Mouse (Mus musculus): ENCODE data around the gene Gm2035. TPM values are rescaled to one million over a fixed set of nuclear protein-coding genes. Genes with fewer than 3 reads are reported as not detected.
"Not testable (repeated sequence)": the region's sequence is repeated elsewhere in the genome, so short reads cannot be mapped to it uniquely, and the experiment has no call there.

The Gm2035 gene
- not detected in 2 replicates for polyA plus RNA-seq (2014; fragmentation: Nextera tagmentation; extraction: Ambion mirVana)

- WGBS: 86% methylated on average over 2 of the region's 2 CpGs
Measured at GRCm38 (mm10) chr12:87919721-87920120, at the start of gene Gm2035. Gene Gm2035, minus strand, starts transcription at chr12:87919857.

GRCm38 (mm10) chr12:87953780-87954179 lies 34.1 kb upstream of the Gm2035 start, which contains the start of gene Gm2042:
Gene Gm2042, plus strand, starts transcription at chr12:87954080.
- H3K27me3 ChIP-seq (ENCODE audit: control insufficient read depth, insufficient read depth, low read length); H3K9me3 ChIP-seq (ENCODE audit: control insufficient read depth, low read length); H3K4me2 ChIP-seq (ENCODE audit: low read depth, severe bottlenecking); H3K4me1 ChIP-seq (ENCODE audit: control insufficient read depth, insufficient read depth, low read length); H3K4me3 ChIP-seq (ENCODE audit: low read depth, low read length); H3K9ac ChIP-seq (ENCODE audit: low read length); H3K27ac ChIP-seq (replicated peaks; ENCODE audit: low read depth, low read length); DNase-seq (ENCODE audit: low spot score); H3K36me3 ChIP-seq (ENCODE audit: control insufficient read depth, insufficient read depth, low read length); ATAC-seq (ENCODE audit: insufficient number of reproducible peaks, low FRiP score, low TSS enrichment, low read depth): not testable (repeated sequence)
- 74% methylated on average over 2 of the region's 2 CpGs for WGBS

More at GRCm38 (mm10) chr12:87919721-87920120, at the start of gene Gm2035:
- not testable (repeated sequence) for H3K4me2 ChIP-seq (ENCODE audit: low read depth, severe bottlenecking); H3K4me1 ChIP-seq (ENCODE audit: control insufficient read depth, insufficient read depth, low read length); DNase-seq (ENCODE audit: low spot score); ATAC-seq (ENCODE audit: insufficient number of reproducible peaks, low FRiP score, low TSS enrichment, low read depth); H3K27ac ChIP-seq (replicated peaks; ENCODE audit: low read depth, low read length); H3K9ac ChIP-seq (ENCODE audit: low read length); H3K4me3 ChIP-seq (ENCODE audit: low read depth, low read length); H3K36me3 ChIP-seq (ENCODE audit: control insufficient read depth, insufficient read depth, low read length); H3K27me3 ChIP-seq (ENCODE audit: control insufficient read depth, insufficient read depth, low read length); H3K9me3 ChIP-seq (ENCODE audit: control insufficient read depth, low read length)

GRCm38 (mm10) chr12:87895070-87895469 lies 24.6 kb downstream of the Gm2035 start, which contains the start of gene Gm2022:
Gene Gm2022, plus strand, starts transcription at chr12:87895370.
- WGBS: 100% methylated on average over 1 of the region's 1 CpGs
- H3K4me2 ChIP-seq (ENCODE audit: low read depth, severe bottlenecking); H3K27me3 ChIP-seq (ENCODE audit: control insufficient read depth, insufficient read depth, low read length); H3K9ac ChIP-seq (ENCODE audit: low read length); H3K9me3 ChIP-seq (ENCODE audit: control insufficient read depth, low read length); H3K4me1 ChIP-seq (ENCODE audit: control insufficient read depth, insufficient read depth, low read length); DNase-seq (ENCODE audit: low spot score); H3K4me3 ChIP-seq (ENCODE audit: low read depth, low read length); ATAC-seq (ENCODE audit: insufficient number of reproducible peaks, low FRiP score, low TSS enrichment, low read depth); H3K27ac ChIP-seq (replicated peaks; ENCODE audit: low read depth, low read length); H3K36me3 ChIP-seq (ENCODE audit: control insufficient read depth, insufficient read depth, low read length): not testable (repeated sequence)

GRCm38 (mm10) chr12:87873772-87874171 lies 45.9 kb downstream of the Gm2035 start, which contains the start of gene Gm2016:
Gene Gm2016, plus strand, starts transcription at chr12:87874072.
- H3K36me3 ChIP-seq (ENCODE audit: control insufficient read depth, insufficient read depth, low read length); H3K4me3 ChIP-seq (ENCODE audit: low read depth, low read length); H3K4me2 ChIP-seq (ENCODE audit: low read depth, severe bottlenecking); DNase-seq (ENCODE audit: low spot score); H3K9me3 ChIP-seq (ENCODE audit: control insufficient read depth, low read length); H3K27me3 ChIP-seq (ENCODE audit: control insufficient read depth, insufficient read depth, low read length); ATAC-seq (ENCODE audit: insufficient number of reproducible peaks, low FRiP score, low TSS enrichment, low read depth); H3K4me1 ChIP-seq (ENCODE audit: control insufficient read depth, insufficient read depth, low read length); H3K9ac ChIP-seq (ENCODE audit: low read length); H3K27ac ChIP-seq (replicated peaks; ENCODE audit: low read depth, low read length): not testable (repeated sequence)
- WGBS: 89% methylated on average over 5 of the region's 5 CpGs

Other genes with a start within 250 kb of the Gm2035 start
- gene Gm21319, start 144.1 kb downstream of the Gm2035 start, polyA plus RNA-seq (2014; fragmentation: Nextera tagmentation; extraction: Ambion mirVana): not detected in 2 replicates
- not detected in 2 replicates for gene Gm21936, start 124.3 kb downstream of the Gm2035 start, polyA plus RNA-seq (2014; fragmentation: Nextera tagmentation; extraction: Ambion mirVana)
- gene BB287469, start 103.3 kb downstream of the Gm2035 start, polyA plus RNA-seq (2014; fragmentation: Nextera tagmentation; extraction: Ambion mirVana): not detected in 2 replicates
- not detected in 2 replicates for gene Gm2001, start 77.5 kb downstream of the Gm2035 start, polyA plus RNA-seq (2014; fragmentation: Nextera tagmentation; extraction: Ambion mirVana)
- gene Gm2016, start 45.8 kb downstream of the Gm2035 start, polyA plus RNA-seq (2014; fragmentation: Nextera tagmentation; extraction: Ambion mirVana): not detected in 2 replicates
- not detected in 2 replicates for gene Gm2022, start 24.5 kb downstream of the Gm2035 start, polyA plus RNA-seq (2014; fragmentation: Nextera tagmentation; extraction: Ambion mirVana)
- gene Gm2042, start 34.2 kb upstream of the Gm2035 start, polyA plus RNA-seq (2014; fragmentation: Nextera tagmentation; extraction: Ambion mirVana): not detected in 2 replicates
- not detected in 2 replicates for gene Gm2075, start 92.0 kb upstream of the Gm2035 start, polyA plus RNA-seq (2014; fragmentation: Nextera tagmentation; extraction: Ambion mirVana)
- not detected in 2 replicates for gene Gm6803, start 98.9 kb upstream of the Gm2035 start, polyA plus RNA-seq (2014; fragmentation: Nextera tagmentation; extraction: Ambion mirVana)
- not detected in 2 replicates for gene Gm2056, start 107.1 kb upstream of the Gm2035 start, polyA plus RNA-seq (2014; fragmentation: Nextera tagmentation; extraction: Ambion mirVana)
- not detected in 2 replicates for gene Gm16368, start 163.8 kb upstream of the Gm2035 start, polyA plus RNA-seq (2014; fragmentation: Nextera tagmentation; extraction: Ambion mirVana)